Mouse (Mus musculus) small intestine, adult 2 months (tissue): ENCODE measurements around the gene Trem1.

Experiments
- CTCF ChIP-seq: fragments of 200-500 bp; IDR thresholded peaks from 2 replicates; pipeline ENCODE4 v1.5.1; 2012; ENCODE audit warnings: low read depth, mild to moderate bottlenecking, control low read depth, inconsistent platforms, low read length, moderate library complexity, mixed read lengths; ENCODE audit not compliant: insufficient replicate concordance, insufficient read length; ENCODE audit errors: extremely low read depth
- POLR2A ChIP-seq: fragments of 200-500 bp; IDR thresholded peaks from 2 replicates; pipeline ENCODE4 v1.6.1; 2012; ENCODE audit warnings: low read depth, mild to moderate bottlenecking, control low read depth, inconsistent platforms, low read length, moderate library complexity

- TF ChIP-seq POLR2A, result no peak
- no peak for TF ChIP-seq CTCF
These were observed 16.9 kb downstream of the Trem1 start for GRCm38 (mm10) chr17:48249501-48249900.
